Mouse (Mus musculus): Measurements from ENCODE around the gene Camta2.

GRCm38 (mm10) chr11:70699722-70700556, 12.0 kb upstream of the Camta2 start, which contains the start of the genes Inca1 and Kif1c:
- TF ChIP-seq CTCF (conservative IDR thresholded peaks at IDR 0.05; ENCODE audit: low read length), result no peak
- no peak for TF ChIP-seq NANOG (IDR thresholded peaks at IDR 0.05; ENCODE audit: borderline replicate concordance, low read length)
- TF ChIP-seq POU5F1 (IDR thresholded peaks at IDR 0.05; ENCODE audit: borderline replicate concordance, low read length), result no peak

Measured in E14TG2a.4 (cell line).